Mouse (Mus musculus): Measurements from ENCODE around the gene Ccdc160.
A peak's percentile ranks its signal among the peaks of the same experiment; 100 is the strongest.

Gene Ccdc160

GRCm38 (mm10) chrX:52790980-52791593, at the start of gene Ccdc160:
TSS of gene Ccdc160 (plus strand) at chrX:52791200.
- peak; percentile 4 for DNase-seq (ENCODE audit: low spot score)

DNA sequence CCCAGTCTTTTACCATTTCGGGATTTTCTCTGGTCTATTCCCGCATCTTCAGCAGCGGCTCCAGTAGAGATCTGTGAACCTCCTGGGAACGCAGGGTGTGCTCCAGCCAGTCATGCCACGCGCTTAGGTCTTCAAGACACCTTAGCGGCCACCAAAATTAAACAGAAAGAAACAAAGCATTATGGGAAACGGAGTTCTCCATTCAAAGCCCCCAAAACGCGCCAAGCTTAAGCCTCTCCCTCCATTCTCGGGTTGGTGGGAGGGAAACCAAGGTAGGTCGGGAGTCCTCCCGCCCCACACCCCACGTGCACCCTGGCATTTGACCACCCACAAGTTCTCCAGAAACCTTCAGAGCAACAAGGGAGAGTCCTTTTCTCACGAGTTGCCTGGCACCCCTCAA, 47.2 kb upstream of the Ccdc160 start:
- DNase-seq (ENCODE audit: low spot score): no peak

DNA sequence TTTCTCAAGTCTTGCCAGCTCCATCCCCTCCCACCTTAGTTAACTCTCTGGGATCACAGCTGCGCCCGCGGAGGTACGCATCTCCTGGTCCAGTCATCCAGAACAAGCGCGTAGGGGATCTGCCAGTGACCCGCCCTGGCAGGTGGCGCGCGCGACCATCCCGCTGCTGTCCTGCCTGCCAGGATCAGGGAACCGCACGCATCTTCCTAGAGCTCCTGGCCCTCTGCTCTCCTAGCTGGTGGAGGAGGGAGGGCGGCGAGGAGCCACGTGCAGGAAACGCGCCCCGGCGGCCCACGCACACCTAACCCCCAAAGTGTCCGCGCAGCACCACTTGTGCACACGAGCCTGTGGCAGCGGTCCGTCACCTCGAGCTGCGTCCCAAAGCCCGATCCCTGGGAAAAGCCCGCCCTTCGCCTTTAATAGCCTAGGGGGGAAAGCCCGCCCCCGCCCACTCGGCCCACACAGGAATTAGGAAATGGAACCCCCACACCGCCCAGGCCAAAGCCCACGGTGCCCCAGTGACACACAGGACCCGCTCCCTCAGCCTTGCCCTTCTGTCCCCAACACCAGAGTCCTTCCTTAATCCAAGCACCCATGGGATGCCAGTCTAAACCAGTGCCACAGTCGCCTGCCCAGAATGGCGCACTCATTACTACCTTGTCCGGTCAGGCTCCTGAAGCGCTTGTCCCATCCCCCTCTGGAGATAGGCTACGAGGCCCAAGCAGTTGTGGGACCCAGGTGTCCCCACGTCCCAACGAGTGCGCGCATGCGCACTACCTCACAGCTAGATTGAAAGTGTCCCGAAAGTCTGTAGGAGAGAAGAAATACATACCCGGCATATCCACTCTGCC, 46.6 kb upstream of the Ccdc160 start:
- DNase-seq (ENCODE audit: low spot score): no peak

GRCm38 (mm10) chrX:52745462-52745861, 45.5 kb upstream of the Ccdc160 start:
- no peak for DNase-seq (ENCODE audit: low spot score)

DNA sequence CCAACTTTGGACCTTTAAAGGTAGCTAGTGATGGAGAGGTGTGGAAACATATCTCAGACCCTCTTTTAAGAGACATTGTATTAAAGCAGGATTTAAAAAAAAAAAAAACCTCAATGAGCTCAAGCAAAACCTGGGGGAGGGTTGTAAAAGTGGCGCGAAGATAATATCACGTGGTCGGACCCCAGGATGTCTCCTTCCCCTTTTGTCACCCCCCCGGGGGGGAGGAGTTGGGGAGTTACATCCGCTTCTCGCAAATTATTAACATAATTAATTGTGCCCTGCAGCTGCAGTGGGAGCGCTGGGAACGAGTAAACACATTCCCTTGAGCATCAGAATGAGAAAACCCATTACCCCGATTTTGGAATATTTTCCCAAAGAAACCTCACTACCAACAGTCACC, 45.1 kb upstream of the Ccdc160 start:
- no peak for DNase-seq (ENCODE audit: low spot score)

- DNase-seq (ENCODE audit: low spot score): no peak
Observed at GRCm38 (mm10) chrX:52746849-52747248, 44.2 kb upstream of the Ccdc160 start.

DNA sequence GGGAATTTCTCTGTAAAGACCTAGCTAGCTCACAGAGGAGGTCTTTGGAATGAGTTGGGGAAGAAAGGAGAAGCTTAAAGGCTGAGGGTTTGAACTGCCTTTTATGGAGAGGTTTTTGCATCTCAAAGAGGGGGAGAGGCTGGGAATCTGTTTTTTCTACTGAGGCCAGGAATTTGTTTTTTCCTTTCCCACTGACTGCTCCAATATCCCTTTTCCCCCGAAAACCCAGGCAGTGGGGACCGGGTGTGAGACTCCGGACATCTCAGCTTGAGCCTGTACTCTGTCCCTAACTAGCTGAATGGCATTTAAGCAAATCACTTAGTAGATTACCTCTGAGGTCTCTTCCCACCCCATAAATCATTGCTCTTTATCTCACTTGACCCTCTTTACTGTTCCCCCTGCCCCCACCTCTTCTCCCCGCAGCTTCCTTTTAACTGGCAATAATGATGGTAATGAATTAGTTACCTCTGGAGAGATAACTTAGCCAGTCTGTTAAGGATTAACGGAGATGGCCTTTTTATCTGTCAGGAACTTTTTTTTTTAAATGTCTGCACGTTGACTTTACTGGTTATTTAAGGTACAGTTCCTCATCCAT, 37.4 kb upstream of the Ccdc160 start:
- no peak for DNase-seq (ENCODE audit: low spot score)

- DNase-seq (ENCODE audit: low spot score): no peak
Observed at GRCm38 (mm10) chrX:52757164-52757563, 33.8 kb upstream of the Ccdc160 start.

DNA sequence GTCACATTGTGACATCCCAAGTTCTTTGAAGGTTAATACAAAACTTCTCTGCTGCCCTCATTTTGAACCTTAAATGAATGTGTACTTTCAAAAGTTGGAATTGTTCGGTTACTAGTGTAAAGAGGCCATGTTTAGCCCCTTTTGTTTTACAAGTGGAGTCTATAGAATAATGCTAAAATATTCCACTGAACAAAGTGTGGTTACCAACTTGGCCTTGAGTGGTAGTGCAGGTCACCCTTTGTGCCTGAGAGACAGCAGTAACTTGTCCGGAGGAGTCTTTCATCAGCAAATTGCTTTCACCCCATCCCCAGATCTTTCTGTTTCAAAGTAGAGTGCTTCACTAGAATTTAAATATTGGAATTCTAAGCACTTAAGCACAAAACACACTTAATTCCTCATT, 31.8 kb upstream of the Ccdc160 start:
- no peak for DNase-seq (ENCODE audit: low spot score)

GRCm38 (mm10) chrX:52760191-52760945, 30.6 kb upstream of the Ccdc160 start:
- no peak for DNase-seq (ENCODE audit: low spot score)

GRCm38 (mm10) chrX:52762221-52762620, 28.8 kb upstream of the Ccdc160 start:
- DNase-seq (ENCODE audit: low spot score): no peak

GRCm38 (mm10) chrX:52775973-52776372, 15.0 kb upstream of the Ccdc160 start:
- DNase-seq (ENCODE audit: low spot score): no peak

- no peak for DNase-seq (ENCODE audit: low spot score)
Observed at GRCm38 (mm10) chrX:52777671-52778070, 13.3 kb upstream of the Ccdc160 start.

DNA sequence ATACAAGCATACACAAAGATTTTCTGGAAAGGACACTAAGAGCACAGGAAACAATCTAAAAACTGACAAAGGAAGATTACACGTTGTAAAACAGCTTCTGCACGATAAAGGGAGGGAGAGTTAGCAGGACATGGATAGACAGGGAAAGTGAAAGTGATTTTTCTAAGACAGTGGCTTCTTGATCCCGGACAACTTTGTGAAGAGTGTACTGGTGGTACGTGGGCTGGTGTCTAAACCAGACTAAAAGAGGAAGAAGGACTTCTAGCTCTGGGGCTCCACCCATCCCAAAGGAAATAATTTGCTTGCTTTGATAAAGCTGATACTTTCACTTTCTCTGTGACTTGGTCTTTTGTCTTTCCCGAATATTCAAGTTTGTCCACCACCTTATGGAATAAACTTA, 7.1 kb upstream of the Ccdc160 start:
- DNase-seq (ENCODE audit: low spot score): no peak

- DNase-seq (ENCODE audit: low spot score): no peak
Observed at GRCm38 (mm10) chrX:52791944-52792719, 1.1 kb downstream of the Ccdc160 start.

DNA sequence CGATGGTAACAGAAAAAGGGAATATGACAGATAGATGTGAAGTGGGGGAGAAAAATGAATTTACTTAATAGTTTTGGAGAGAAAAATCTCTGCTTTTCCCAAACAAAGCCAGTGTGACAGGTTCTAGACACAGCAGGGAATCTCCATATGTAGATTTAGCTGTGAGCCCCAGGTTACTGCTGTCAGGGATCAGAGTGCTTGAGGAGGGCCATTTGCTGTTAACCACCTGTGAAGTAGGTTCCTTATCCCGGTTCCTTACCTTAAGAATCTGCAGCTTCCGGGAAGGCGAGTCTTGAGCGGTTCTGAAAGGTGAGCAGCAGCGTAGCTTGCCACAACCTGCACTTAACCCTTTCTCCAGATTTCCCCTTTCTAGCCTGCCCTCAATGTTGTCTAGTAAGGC, 1.9 kb downstream of the Ccdc160 start:
- DNase-seq (ENCODE audit: low spot score): no peak

GRCm38 (mm10) chrX:52795816-52796215, 4.8 kb downstream of the Ccdc160 start:
- DNase-seq (ENCODE audit: low spot score): no peak

DNA sequence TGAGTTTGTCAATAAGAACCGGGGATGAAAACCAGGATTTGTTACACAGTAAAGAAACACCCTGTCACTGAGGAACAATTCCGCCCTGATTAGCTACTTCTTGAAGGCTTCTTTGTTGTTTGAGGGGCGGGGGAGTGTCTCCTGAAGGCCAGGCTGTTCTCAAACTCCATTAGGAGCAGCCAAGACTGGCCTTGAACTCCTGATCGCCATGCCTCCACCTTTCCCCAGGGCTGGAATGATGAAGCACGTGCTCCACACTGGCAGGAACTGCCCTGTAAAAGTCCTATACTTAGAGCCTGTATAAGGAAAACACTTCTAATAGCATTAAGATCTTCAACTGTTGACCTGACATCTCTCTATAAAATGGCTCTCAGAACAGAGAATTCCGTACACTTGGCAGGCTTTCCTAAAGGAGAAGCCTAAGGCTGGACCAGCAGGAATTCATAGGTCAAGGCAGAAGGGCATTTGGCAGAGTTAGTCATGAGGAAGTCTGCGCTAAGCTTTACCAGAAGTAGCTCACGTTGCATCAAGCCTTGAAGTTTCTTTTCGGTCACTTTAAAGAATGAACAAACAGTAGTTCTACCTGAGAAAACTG, 6.1 kb downstream of the Ccdc160 start:
- DNase-seq (ENCODE audit: low spot score): no peak

DNA sequence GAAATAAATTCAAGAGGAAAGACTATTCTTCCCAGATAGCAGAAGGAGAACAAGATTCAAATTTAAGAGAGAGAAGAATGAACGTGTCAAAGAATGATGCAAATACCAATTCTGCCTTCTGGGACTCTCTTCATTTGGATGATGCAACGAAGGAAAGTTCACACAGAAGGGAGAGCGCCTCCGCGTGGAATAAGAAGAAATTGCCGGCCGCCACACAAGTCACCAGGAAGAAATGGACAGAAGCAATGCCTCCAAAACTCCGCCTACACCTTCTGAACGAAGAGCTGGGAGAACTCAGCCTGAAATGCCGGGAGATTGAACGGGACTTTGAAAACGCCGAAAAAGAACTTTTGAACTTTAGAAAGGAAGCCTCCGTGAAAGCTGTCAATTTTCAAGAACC, 7.3 kb downstream of the Ccdc160 start:
- no peak for DNase-seq (ENCODE audit: low spot score)

GRCm38 (mm10) chrX:52799566-52799965, 8.6 kb downstream of the Ccdc160 start:
- DNase-seq (ENCODE audit: low spot score): no peak

DNA sequence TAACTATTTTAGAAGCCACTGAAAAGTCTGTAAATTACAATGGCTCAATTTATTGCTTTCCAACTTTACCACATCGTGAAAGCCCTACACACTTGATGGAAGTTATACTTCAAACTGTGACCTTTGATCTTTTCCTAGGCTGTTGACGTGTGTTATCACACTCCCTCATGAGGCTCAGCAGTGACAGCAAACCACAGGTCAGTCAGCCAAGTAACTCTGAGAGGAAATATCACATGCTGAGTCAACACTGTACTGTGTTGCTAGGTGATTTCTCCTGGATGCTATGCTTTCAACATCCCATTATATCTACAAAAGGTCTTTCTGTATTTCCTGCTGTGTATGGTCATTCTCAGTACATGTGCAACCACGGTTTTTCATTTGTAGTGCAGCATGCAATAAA, 28.3 kb downstream of the Ccdc160 start:
- DNase-seq (ENCODE audit: low spot score): no peak

Measured in layer of hippocampus, adult 9-10 months (tissue).